Comparison of ENCODE assay signal across 22 mouse cellular contexts in the genomic region with DNA sequence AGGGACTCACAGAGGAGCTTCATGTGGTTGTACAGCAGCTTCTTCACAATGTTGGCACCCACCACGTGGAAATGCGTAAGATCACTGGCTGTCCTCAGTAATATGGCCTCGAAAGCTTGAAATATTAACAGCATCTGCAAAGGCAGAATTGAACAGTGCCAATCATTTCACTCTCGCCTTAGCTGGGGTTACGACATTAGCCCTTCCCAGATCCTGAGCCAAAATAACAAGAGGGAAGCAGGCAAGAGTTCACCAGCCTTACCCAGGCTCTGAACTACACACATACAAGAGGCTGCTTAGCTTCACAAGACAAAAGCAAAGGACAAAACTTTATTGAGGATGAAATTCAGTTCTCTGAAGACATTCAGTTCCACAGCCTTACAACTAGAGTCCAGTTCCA. TPM values are rescaled to one million over a fixed set of nuclear protein-coding genes. Genes with fewer than 3 reads are reported as not detected.
DNase-seq lines count a peak whose midpoint lies in the region; ATAC-seq lines count a peak whose summit lies in the region.
"Had no signal": no experiment of that assay in that cellular context is flagged by ENCODE, and none has a peak within 500 bp of the region (broad histone marks: within the 10 kb centered on the region; RNA-seq: fewer than 3 reads in every experiment).

No protein-coding gene starts in this region.

- DNase-seq in adrenal gland, postnatal 14 days = peak; percentile 33
- no peak for DNase-seq in adrenal gland, postnatal 4 days (ENCODE audit: low spot score in 2 of 2)
- DNase-seq in adipocyte (ENCODE audit: low spot score) = peak; percentile 95
- DNase-seq in kidney, adult 11 months = no peak
- DNase-seq: adrenal gland, postnatal 25 days; cerebellum, adult 11 months; cerebellum, adult 18-20 months; cerebellum, adult 8-10 months; cerebellum, adult 9-11 months; cerebellum, postnatal 14 days; cerebellum, postnatal 36 days; embryo, embryonic 11 days had no signal

- H3K27ac ChIP-seq in brown adipose tissue, adult 24 weeks (replicated peaks; ENCODE audit: low read depth, low read length) = peak overlapping the region; percentile 50; the same call in 1 of the 2 replicates
- H3K27ac ChIP-seq: embryonic facial prominence, embryonic 13.5 days; embryonic facial prominence, embryonic 15.5 days; forebrain, embryonic 10.5 days; forebrain, embryonic 12.5 days had no signal

- H3K4me3 ChIP-seq in brown adipose tissue, adult 24 weeks (ENCODE audit: insufficient read depth, low read depth, low read length) = no peak overlapping the region
- H3K4me3 ChIP-seq: embryonic facial prominence, embryonic 13.5 days; embryonic facial prominence, embryonic 15.5 days; forebrain, embryonic 10.5 days; forebrain, embryonic 12.5 days had no signal

- ATAC-seq in erythroblast, adult 5-6 weeks (replicated peaks; ENCODE audit: low FRiP score, poor library complexity, severe bottlenecking) = no peak
- ATAC-seq: forebrain, embryonic 14.5 days; forebrain, embryonic 16.5 days had no signal

- peaks cover 4% of the 10 kb centered on the region; the same call in 1 of the 2 replicates for H3K4me1 ChIP-seq in brown adipose tissue, adult 24 weeks (ENCODE audit: control insufficient read depth, insufficient read depth, insufficient read length, low read length)

RNA-seq across cellular contexts. Expression of a gene that starts 5.7 kb away (rescaled TPM):
- 16.4 and 17.0 TPM in 2 replicates for total RNA-seq in adrenal gland, postnatal 14 days (2021)
- 10 to 100 TPM; 14.9 to 18.7 TPM for total RNA-seq in adrenal gland, postnatal 4 days (2021)
- 6.2 and 7.5 TPM in 2 replicates for polyA plus RNA-seq in brown adipose tissue, adult 24 weeks (2012; ENCODE audit: insufficient read depth, insufficient read length, missing spikeins)
- 1.5 and 2.5 TPM in 2 replicates for total RNA-seq in erythroblast, adult 5-6 weeks (2015; ENCODE audit: low replicate concordance)
- 1.8 and 2.5 TPM in 2 replicates for total RNA-seq in erythroblast, adult 5-6 weeks (2017; ENCODE audit: low replicate concordance)

RNA-seq across cellular contexts. Expression of a gene that starts 22.1 kb away (rescaled TPM):
- total RNA-seq in adrenal gland, postnatal 14 days (2021) = 4.1 and 4.3 TPM in 2 replicates
- total RNA-seq in adrenal gland, postnatal 4 days (2021) = 1 to 10 TPM; 5.1 to 5.8 TPM
- 0.58 and 1.8 TPM in 2 replicates for polyA plus RNA-seq in brown adipose tissue, adult 24 weeks (2012; ENCODE audit: insufficient read depth, insufficient read length, missing spikeins)
- total RNA-seq in erythroblast, adult 5-6 weeks (2015; ENCODE audit: low replicate concordance) = not detected in 2 replicates
- 0.60 TPM in 1 of 2 replicates, not detected in the other for total RNA-seq in erythroblast, adult 5-6 weeks (2017; ENCODE audit: low replicate concordance)
- total RNA-seq: common myeloid progenitor, adult 5-6 weeks; MEL had no signal

Comparison
In these comparisons a context has a peak if more than half of its experiments do, and no peak if none do; other contexts are left out.
1. DNase-seq: peak in adrenal gland, postnatal 14 days (single experiment) and adipocyte (single experiment); none in adrenal gland, postnatal 4 days (0 of 2) and kidney, adult 11 months (single experiment).